Mouse (Mus musculus) mouse trophoblast stem cell (cell line): ENCODE data around the gene Vps25.

Experiments used
- in situ Hi-C, 2 experiments: fragments of 300-500 bp; cut with MseI, MboI; formaldehyde crosslinking; loops; 2 replicates in 1 of 2; 3 replicates in 1 of 2; pipeline ENCODE4 v1.15.1; 2025

Gene Vps25

GRCm38 (mm10) chr11:101238071-101238647, 15.3 kb upstream of the Vps25 start:
- in situ Hi-C loops: no loop called here

DNA sequence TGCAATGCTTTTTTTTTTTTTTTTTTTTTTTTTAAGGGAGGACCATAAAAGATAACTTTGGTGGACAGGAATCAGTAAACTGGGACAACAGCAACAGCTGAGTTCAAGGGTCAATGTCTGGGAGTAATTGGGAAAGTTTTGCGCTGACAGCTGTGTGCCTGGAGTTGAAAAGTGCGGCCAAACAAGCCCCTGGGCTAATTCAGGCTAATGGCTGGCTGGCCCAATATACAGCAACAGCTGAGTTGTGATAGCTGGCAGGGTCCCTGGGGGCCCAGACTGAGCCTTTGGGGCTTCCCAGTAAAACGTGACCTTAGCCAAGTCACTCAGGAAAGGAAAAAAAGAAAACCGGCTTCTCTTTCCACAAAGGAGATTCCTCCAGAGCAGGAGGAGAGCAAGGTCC, 8.4 kb upstream of the Vps25 start:
- in situ Hi-C loops: loop anchor here (5.0 kb wide), 1 partner anchor 33 kb away; no protein-coding TSS in a partner anchor

GRCm38 (mm10) chr11:101245855-101246701, 7.4 kb upstream of the Vps25 start, which contains the start of gene Ramp2:
TSS of gene Ramp2 (plus strand) at chr11:101246028.
- in situ Hi-C loops: loop anchor here (5.0 kb wide), 1 partner anchor 34 kb away; no protein-coding TSS in a partner anchor

DNA sequence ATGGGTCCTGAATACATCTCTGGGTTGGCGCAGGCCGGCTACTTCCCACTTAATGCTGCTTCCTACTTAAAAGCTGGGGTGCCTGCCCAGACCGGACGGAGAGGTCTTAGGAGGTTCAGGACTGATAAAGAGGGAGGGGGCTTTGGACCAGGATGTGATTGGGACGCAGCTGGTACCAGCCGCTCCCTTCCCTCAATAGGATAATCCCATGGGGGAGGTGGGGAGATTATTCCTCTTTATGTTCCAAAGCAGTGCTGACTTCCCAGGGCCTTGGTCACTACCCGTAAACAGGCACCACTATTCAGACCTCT, 6.8 kb upstream of the Vps25 start:
- in situ Hi-C loops: loop anchor here (5.0 kb wide), 1 partner anchor 34 kb away; no protein-coding TSS in a partner anchor

DNA sequence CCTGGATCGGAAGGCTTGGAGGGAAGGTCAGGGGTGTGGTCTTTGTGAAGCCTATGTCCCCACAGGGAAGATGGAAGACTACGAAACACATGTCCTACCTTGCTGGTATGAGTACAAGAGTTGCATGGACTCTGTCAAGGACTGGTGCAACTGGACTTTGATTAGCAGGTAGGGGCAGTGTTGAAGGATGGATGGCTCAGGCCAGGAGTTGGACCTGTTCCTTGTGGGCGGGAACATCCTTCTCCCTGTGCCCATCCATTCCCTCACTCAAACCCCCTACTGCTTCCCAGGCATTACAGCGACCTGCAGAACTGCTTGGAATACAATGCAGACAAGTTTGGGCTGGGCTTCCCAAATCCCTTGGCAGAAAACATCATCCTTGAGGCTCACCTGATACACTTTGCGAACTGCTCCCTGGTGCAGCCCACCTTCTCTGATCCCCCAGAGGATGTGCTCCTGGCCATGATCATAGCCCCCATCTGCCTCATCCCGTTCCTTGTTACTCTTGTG, 5.9 kb upstream of the Vps25 start:
- in situ Hi-C loops: loop anchor here (5.0 kb wide), 1 partner anchor 35 kb away; no protein-coding TSS in a partner anchor

GRCm38 (mm10) chr11:101248258-101248994, 5.1 kb upstream of the Vps25 start:
- in situ Hi-C loops: loop anchor here (5.0 kb wide), 1 partner anchor 36 kb away; no protein-coding TSS in a partner anchor

DNA sequence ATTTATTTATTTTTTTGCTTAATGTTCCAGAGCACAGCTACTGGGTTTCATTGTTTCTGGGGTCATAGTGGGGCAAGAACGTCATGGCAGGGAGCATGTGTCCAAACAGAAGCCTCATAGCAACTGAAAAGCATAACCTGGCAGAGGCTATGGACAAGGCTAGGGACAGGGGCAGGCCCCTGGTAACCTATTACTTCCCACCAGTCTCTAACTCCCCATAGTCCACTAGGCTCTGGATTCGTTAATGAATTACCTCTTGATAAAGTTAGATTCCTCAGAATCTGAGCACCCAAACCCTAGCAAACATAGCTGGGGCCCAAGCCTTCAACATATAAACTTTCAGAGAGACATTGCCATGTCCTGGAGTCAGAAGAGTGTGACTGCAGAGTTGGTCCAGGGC, 2.5 kb upstream of the Vps25 start:
- in situ Hi-C loops: no loop called here

DNA sequence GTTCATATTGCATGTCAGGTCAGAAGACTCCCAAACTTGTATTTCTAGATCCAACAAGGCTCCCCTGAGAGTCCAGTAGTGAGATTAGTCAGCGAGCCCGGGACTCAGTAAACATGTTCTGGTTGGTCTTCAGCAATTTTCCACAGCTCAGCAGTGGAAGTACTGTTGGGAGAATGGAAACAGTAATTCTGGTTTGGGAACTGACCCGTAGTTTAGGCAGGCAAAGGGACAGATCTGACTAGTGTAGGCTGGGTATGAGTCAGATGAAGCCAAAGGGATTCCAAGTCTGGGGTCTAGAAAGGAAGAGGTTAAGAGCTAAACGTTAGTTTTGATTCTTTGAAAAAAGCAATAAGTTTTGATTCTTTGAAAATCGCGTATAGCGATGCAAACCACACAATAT, 566 bp upstream of the Vps25 start:
- in situ Hi-C loops: no loop called here

DNA sequence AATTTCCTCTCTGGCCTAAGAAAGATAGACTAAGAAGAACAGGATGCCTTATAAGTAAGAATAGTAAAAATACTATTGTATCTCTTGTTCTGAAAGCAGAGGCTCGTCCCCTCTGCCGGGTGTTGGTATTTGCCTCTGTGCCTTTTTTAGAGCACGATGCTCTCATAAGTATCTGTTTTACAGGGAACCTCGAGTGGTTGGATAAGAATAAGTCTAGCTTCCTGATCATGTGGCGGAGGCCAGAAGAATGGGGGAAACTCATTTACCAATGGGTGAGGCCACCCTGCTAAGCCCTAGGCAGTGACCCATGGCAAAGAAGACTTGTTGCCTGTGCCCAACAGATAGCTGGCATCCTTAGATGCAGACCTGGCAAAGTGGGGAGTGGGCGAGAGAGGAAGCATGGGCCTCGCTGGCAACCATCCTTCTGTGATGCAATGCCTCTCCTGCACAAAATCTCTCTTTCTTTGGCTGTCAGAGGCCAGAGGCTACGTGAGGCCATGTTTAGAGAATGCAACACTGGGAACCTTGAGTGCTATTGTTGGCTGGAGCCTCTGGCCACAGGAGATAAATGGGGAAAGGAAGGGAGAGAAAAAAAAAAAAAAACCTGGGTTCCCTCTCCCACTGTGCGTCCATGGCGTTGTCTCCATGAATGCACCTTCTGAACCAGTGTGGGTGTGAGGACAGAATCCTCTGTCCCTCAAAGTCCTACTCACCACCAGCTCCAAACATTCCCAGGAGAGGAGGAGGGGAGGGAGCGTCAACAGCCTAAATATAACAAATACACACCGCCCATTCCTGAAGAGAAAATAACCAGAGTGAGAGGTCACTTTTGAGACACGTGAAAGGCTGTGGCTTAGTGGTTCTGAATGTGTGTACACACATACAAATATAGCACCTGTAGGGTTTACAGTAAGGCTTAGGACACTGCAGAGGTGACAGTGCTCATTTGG, 2.6 kb downstream of the Vps25 start:
- in situ Hi-C loops: no loop called here

DNA sequence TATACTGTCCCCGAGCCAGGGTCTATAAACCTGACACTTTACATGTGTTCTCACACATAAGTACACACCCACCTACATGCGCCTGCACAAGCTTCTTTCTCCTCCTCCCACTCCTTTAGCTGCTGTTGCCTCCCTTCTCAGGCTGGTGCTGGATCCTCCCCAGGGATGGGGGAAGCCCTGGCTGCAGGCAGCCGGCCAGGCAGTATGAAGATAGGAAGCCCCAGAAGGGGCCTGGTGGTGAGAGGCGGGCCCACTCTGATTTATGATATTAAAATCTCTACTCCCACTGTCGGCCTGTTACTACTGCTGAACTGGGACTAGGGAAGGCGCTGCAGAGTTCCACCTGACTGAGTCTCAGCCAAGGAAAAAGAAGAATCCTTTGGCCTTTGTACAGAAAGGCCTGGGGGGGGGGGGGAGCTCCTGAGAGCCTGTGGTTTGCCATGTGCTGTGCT, 5.8 kb downstream of the Vps25 start:
- in situ Hi-C loops: no loop called here

DNA sequence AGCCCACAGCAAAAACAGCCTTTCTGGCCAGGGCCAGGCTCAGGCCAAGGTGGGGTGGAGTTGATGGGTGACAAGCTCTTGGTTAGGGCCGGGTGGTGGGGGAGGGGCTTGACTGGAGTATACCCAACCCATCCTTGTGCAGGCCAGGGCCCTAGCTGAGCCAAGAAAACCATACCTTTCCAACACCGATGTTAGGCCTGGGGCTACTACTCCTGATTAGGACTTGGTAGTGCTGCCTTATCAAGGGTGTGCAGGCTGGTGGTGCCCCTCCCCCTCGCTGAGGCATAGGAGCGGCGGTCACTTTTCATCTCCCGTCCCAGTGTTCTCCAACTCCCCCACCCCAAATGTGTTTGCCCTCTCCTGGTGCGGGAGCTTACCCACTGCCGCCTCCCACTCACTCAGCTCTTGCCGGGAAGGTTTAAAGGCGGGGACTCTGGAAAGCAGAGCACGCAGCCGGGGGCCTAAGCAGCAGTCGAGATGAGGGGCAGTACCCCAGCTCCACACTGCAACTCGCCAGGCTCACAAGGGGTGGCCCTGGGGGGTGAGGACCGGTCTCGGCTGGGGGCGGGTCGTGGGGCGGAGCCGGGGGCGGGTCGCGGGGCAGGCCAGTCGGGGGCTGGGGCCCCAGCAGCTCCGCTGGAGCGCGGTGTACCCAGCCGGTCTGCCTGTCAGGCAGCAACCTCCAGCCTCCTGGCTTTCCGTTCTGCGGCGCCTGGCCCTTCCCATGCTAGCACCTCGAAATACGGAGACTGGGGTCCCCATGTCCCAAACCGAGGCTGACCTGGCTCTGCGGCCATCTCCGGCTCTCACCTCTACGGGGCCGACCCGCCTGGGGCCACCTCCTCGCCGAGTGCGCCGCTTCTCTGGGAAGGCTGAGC, 6.7 kb downstream of the Vps25 start, which contains the start of gene Wnk4:
Wnk4 (plus strand) TSS at position 620 of the 878 bp plus-strand sequence.
- in situ Hi-C loops: no loop called here

GRCm38 (mm10) chr11:101260826-101261380, 7.4 kb downstream of the Vps25 start:
- in situ Hi-C loops: no loop called here

- in situ Hi-C loops: no loop called here
Measured at GRCm38 (mm10) chr11:101262272-101262967, 8.9 kb downstream of the Vps25 start.

GRCm38 (mm10) chr11:101263138-101263988, 9.9 kb downstream of the Vps25 start:
- in situ Hi-C loops: no loop called here

- in situ Hi-C loops: no loop called here
Measured at GRCm38 (mm10) chr11:101263989-101264280, 10.4 kb downstream of the Vps25 start.

DNA sequence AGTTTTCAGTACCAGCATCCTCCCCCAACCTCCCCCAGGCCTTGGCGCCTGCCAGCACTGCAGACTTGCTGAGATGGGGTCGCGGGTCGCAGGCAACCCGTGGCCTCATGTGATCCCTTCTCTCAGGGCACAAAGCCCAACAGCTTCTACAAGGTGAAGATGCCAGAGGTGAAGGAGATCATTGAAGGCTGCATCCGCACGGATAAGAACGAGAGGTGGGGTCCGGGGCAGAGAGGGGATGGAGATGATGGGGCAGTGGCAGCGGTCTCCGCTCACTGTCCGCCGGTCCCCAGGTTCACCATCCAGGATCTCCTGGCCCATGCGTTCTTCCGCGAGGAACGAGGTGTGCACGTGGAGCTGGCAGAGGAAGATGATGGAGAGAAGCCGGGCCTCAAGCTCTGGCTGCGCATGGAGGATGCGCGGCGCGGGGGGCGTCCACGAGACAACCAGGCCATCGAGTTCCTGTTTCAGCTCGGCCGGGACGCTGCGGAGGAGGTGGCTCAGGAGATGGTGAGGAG, 11.5 kb downstream of the Vps25 start:
- in situ Hi-C loops: no loop called here

DNA sequence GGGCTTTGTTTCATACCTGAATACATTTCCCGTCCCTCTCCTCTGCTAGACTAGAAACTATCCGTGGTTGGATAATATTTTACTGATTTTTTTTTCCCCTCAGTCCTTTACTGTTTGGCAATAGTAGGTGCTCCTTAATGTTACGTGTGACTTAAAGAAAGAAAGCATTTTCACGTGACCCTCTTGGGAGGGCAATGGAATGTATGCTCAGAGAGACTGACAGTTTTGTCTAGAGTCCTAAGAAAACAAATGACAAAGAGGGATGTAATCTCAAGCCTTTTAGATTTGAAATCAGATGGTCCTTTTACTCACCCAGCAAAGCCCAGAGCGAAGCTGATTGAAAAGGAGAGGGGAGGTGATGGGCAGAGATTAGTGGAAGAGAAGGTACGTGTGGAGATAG, 12.4 kb downstream of the Vps25 start:
- in situ Hi-C loops: no loop called here

DNA sequence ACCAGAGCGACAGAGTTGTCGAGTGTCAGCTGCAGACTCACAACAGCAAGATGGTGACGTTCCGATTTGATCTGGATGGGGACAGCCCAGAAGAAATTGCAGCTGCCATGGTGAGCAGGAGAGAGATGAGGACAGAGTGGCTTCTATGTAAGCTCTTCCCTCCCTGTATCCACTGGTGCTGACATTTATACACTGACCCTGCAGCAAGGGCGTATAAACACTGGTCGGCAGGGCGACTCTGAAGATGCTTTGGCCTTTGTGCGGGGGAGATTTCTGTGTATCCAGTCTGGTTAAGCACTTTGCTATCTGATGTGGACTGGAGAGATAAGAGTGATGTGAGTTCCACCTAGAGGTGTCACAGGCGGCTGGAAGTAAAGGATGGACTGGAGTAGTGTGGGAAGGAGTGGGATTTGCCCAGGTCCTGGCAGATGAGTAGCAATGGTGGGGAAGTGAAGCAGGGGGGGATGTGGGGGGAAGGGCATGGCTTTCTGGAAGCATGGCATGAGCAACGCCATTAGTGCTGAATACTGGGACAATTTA, 16.1 kb downstream of the Vps25 start:
- in situ Hi-C loops: no loop called here
